Mouse (Mus musculus): ENCODE measurements around the gene Ubc.
"Not testable (repeated sequence)": the region's sequence is repeated elsewhere in the genome, so short reads cannot be mapped to it uniquely, and the experiment has no call there.

The Ubc gene

GRCm38 (mm10) chr5:125389579-125390441, at the start of gene Ubc:
TSS of gene Ubc (minus strand) at chr5:125390202.
- peak; percentile 98 for DNase-seq (ENCODE audit: low read depth)

GRCm38 (mm10) chr5:125434347-125434746, 44.3 kb upstream of the Ubc start:
- DNase-seq (ENCODE audit: low read depth) = peak; percentile 75

GRCm38 (mm10) chr5:125433793-125434337, 43.9 kb upstream of the Ubc start, which contains the start of gene Dhx37:
TSS of gene Dhx37 (minus strand) at chr5:125434121.
- DNase-seq (ENCODE audit: low read depth) = peak; percentile 98

- not testable (repeated sequence) for DNase-seq (ENCODE audit: low read depth)
These were observed 42.3 kb upstream of the Ubc start for GRCm38 (mm10) chr5:125432324-125432723.

GRCm38 (mm10) chr5:125426343-125426742, 36.3 kb upstream of the Ubc start:
- DNase-seq (ENCODE audit: low read depth) = no peak

GRCm38 (mm10) chr5:125425698-125426276, 35.8 kb upstream of the Ubc start:
- DNase-seq (ENCODE audit: low read depth) = no peak

GRCm38 (mm10) chr5:125419124-125419523, 29.1 kb upstream of the Ubc start:
- no peak for DNase-seq (ENCODE audit: low read depth)

- DNase-seq (ENCODE audit: low read depth) = no peak
These were observed 28.6 kb upstream of the Ubc start for GRCm38 (mm10) chr5:125418636-125419035.

- DNase-seq (ENCODE audit: low read depth) = no peak
These were observed 26.2 kb upstream of the Ubc start for GRCm38 (mm10) chr5:125416183-125416582.

- no peak for DNase-seq (ENCODE audit: low read depth)
These were observed 23.8 kb upstream of the Ubc start for GRCm38 (mm10) chr5:125413763-125414162.

GRCm38 (mm10) chr5:125412536-125412935, 22.5 kb upstream of the Ubc start:
- not testable (repeated sequence) for DNase-seq (ENCODE audit: low read depth)

GRCm38 (mm10) chr5:125411972-125412530, 22.0 kb upstream of the Ubc start:
- DNase-seq (ENCODE audit: low read depth) = peak; percentile 82

GRCm38 (mm10) chr5:125409348-125410090, 19.5 kb upstream of the Ubc start:
- peak; percentile 86 for DNase-seq (ENCODE audit: low read depth)

GRCm38 (mm10) chr5:125408842-125409241, 18.8 kb upstream of the Ubc start:
- DNase-seq (ENCODE audit: low read depth) = peak; percentile 92

- peak; percentile 63 for DNase-seq (ENCODE audit: low read depth)
These were observed 18.0 kb upstream of the Ubc start for GRCm38 (mm10) chr5:125407910-125408575.

GRCm38 (mm10) chr5:125407020-125407830, 17.2 kb upstream of the Ubc start:
- DNase-seq (ENCODE audit: low read depth) = peak; percentile 27

GRCm38 (mm10) chr5:125406322-125407016, 16.5 kb upstream of the Ubc start:
- peak; percentile 72 for DNase-seq (ENCODE audit: low read depth)

GRCm38 (mm10) chr5:125405546-125406248, 15.7 kb upstream of the Ubc start:
- peak; percentile 95 for DNase-seq (ENCODE audit: low read depth)

GRCm38 (mm10) chr5:125404903-125405545, 15.0 kb upstream of the Ubc start:
- DNase-seq (ENCODE audit: low read depth) = peak; percentile 94
